19 mouse cellular contexts compared by ENCODE assay signal in genomic region chr8:44548885-44549284, GRCm38 (mm10).
DNase-seq lines count a peak whose midpoint lies in the region; ATAC-seq and TF ChIP-seq lines count a peak whose summit lies in the region.
"Had no signal": no experiment of that assay in that cellular context is flagged by ENCODE, and none has a peak within 500 bp of the region (broad histone marks: within the 10 kb centered on the region; RNA-seq: fewer than 3 reads in every experiment).

No protein-coding gene starts in this region.

- no peaks in the 10 kb centered on the region for H3K27me3 ChIP-seq in heart, embryonic 12.5 days (replicated peaks)
- H3K27me3 ChIP-seq in limb, embryonic 14.5 days (ENCODE audit: control insufficient read depth, insufficient read depth, low read length), result no peaks in the 10 kb centered on the region
- no peaks in the 10 kb centered on the region for H3K27me3 ChIP-seq in limb, embryonic 10.5 days (ENCODE audit: low read depth, poor library complexity, severe bottlenecking)
- H3K27me3 ChIP-seq: hindbrain, embryonic 15.5 days had no signal

- H3K4me2 ChIP-seq in heart, embryonic 12.5 days, result no peak overlapping the region
- no peak overlapping the region for H3K4me2 ChIP-seq in limb, embryonic 14.5 days (replicated peaks; ENCODE audit: low read depth, low read length, severe bottlenecking)
- H3K4me2 ChIP-seq: hindbrain, embryonic 15.5 days had no signal

- TF ChIP-seq POLR2A in limb, embryonic 14.5 days (IDR thresholded peaks at IDR 0.05; ENCODE audit: borderline replicate concordance, extremely low read depth, insufficient read depth, insufficient read length), result no peak

- peak; percentile 51; the same call in 1 of the 2 replicates for ATAC-seq in heart, embryonic 12.5 days (ENCODE audit: insufficient number of reproducible peaks, low FRiP score)
- no peak for ATAC-seq in limb, embryonic 14.5 days (ENCODE audit: low FRiP score, low read depth)
- ATAC-seq: forebrain, embryonic 14.5 days; intestine, embryonic 16.5 days had no signal

- H3K27ac ChIP-seq in heart, embryonic 12.5 days (ENCODE audit: poor library complexity, severe bottlenecking), result 0 out of 2 replicates have a peak overlapping the region, but pooled peaks have one; percentile 33
- no peak overlapping the region for H3K27ac ChIP-seq in limb, embryonic 14.5 days (replicated peaks; ENCODE audit: low read depth, low read length)
- H3K27ac ChIP-seq in limb, embryonic 10.5 days, result no peak overlapping the region
- H3K27ac ChIP-seq: embryonic facial prominence, embryonic 10.5 days; forebrain, embryonic 10.5 days; gastrocnemius, adult 2 months; hindbrain, embryonic 15.5 days had no signal

- H3K4me1 ChIP-seq in heart, embryonic 12.5 days (replicated peaks), result no peaks in the 10 kb centered on the region
- H3K4me1 ChIP-seq in limb, embryonic 14.5 days (ENCODE audit: control insufficient read depth, insufficient read depth, low read length), result no peaks in the 10 kb centered on the region
- H3K4me1 ChIP-seq in limb, embryonic 10.5 days, result no peaks in the 10 kb centered on the region
- H3K4me1 ChIP-seq: embryonic facial prominence, embryonic 10.5 days; forebrain, embryonic 10.5 days; hindbrain, embryonic 15.5 days had no signal

- no peak overlapping the region for H3K4me3 ChIP-seq in heart, embryonic 12.5 days
- H3K4me3 ChIP-seq in limb, embryonic 14.5 days (replicated peaks; ENCODE audit: low read length), result no peak overlapping the region
- H3K4me3 ChIP-seq in limb, embryonic 10.5 days, result no peak overlapping the region
- H3K4me3 ChIP-seq: embryonic facial prominence, embryonic 10.5 days; erythroblast, embryonic 14.5 days; forebrain, embryonic 10.5 days; gastrocnemius, adult 2 months; hindbrain, embryonic 15.5 days had no signal

- 21% methylated on average over 3 of the region's 3 CpGs for WGBS in heart, embryonic 12.5 days
- WGBS in limb, embryonic 14.5 days, result 70% methylated on average over 3 of the region's 3 CpGs
- 82% methylated on average over 3 of the region's 3 CpGs for WGBS in limb, embryonic 10.5 days

- no peaks in the 10 kb centered on the region for H3K9me3 ChIP-seq in heart, embryonic 12.5 days (replicated peaks)
- H3K9me3 ChIP-seq in limb, embryonic 14.5 days (ENCODE audit: control insufficient read depth, low read length), result no peaks in the 10 kb centered on the region
- H3K9me3 ChIP-seq in limb, embryonic 10.5 days (replicated peaks), result no peaks in the 10 kb centered on the region
- H3K9me3 ChIP-seq: embryonic facial prominence, embryonic 10.5 days; forebrain, embryonic 10.5 days; hindbrain, embryonic 15.5 days had no signal

- H3K36me3 ChIP-seq in heart, embryonic 12.5 days, result no peaks in the 10 kb centered on the region
- no peaks in the 10 kb centered on the region for H3K36me3 ChIP-seq in limb, embryonic 14.5 days (ENCODE audit: control insufficient read depth, insufficient read depth, low read length)
- no peaks in the 10 kb centered on the region for H3K36me3 ChIP-seq in limb, embryonic 10.5 days
- H3K36me3 ChIP-seq: embryonic facial prominence, embryonic 10.5 days; forebrain, embryonic 10.5 days; hindbrain, embryonic 15.5 days had no signal

- no peak for DNase-seq in heart, postnatal 14 days
- peak; percentile 5 for DNase-seq in limb, embryonic 14.5 days (ENCODE audit: low spot score)
- no peak for DNase-seq in limb, embryonic 10.5 days (ENCODE audit: low spot score)
- peak; percentile 12 to 18 for DNase-seq in heart, postnatal 10 days
- no peak for DNase-seq in kidney, adult 9 months
- no peak for DNase-seq in adrenal gland, postnatal 25 days
- DNase-seq: adrenal gland, postnatal 10 days; cerebellum, adult 2 months; cerebellum, postnatal 10 days; gastrocnemius, adult 2 months; gastrocnemius, postnatal 25 days; kidney, adult 2 months had no signal

- no peak overlapping the region for H3K9ac ChIP-seq in heart, embryonic 12.5 days
- H3K9ac ChIP-seq in limb, embryonic 14.5 days (ENCODE audit: low read depth, low read length, severe bottlenecking), result no peak overlapping the region
- H3K9ac ChIP-seq: hindbrain, embryonic 15.5 days had no signal

- intact Hi-C loops in heart, postnatal 14 days (cut with DNase I), result no loop called here
- intact Hi-C loops in heart, postnatal 10 days (cut with DNase I), result no loop called here

Comparison
In these comparisons a context has a peak if more than half of its experiments do, and no peak if none do; other contexts are left out.
1. DNase-seq: peak in limb, embryonic 14.5 days (single experiment) and heart, postnatal 10 days (2 of 2); none in heart, postnatal 14 days (0 of 2), limb, embryonic 10.5 days (single experiment), kidney, adult 9 months (single experiment) and adrenal gland, postnatal 25 days (single experiment).